Mouse (Mus musculus): ENCODE measurements at regions not wholly inside any gene's neighbourhood (a gene's known extent, or its start where the extent isn't known, plus 50 kb on each side); places are given as distances from the start of the nearest gene placed in this dataset.

GRCm38 (mm10) chr11:6982076-6982475, 81.2 kb upstream of the Adcy1 start:
- Histone ChIP-seq H3K4me3 (replicated peaks) (no peak overlapping the region), H3K9me3 (0 out of 2 replicates have a peak, but pooled peaks cover 11% of the 10 kb centered on the region), H3K27me3 (replicated peaks) (no peaks in the 10 kb centered on the region), H3K36me3 (replicated peaks; ENCODE audit: low read length) (no peaks in the 10 kb centered on the region), H3K4me1 (no peaks in the 10 kb centered on the region)
- TF ChIP-seq GATA1 (IDR thresholded peaks at IDR 0.05; ENCODE audit: borderline replicate concordance, low read length), result no peak
- TF ChIP-seq FLI1 (IDR thresholded peaks at IDR 0.05; ENCODE audit: low read length), result no peak

GRCm38 (mm10) chr11:6979656-6980055, 83.6 kb upstream of the Adcy1 start:
- Histone ChIP-seq H3K9me3 (0 out of 2 replicates have a peak, but pooled peaks cover 11% of the 10 kb centered on the region), H3K36me3 (replicated peaks; ENCODE audit: low read length) (no peaks in the 10 kb centered on the region), H3K27me3 (replicated peaks) (no peaks in the 10 kb centered on the region), H3K4me3 (replicated peaks) (no peak overlapping the region), H3K4me1 (no peaks in the 10 kb centered on the region)
- TF ChIP-seq GATA1 (IDR thresholded peaks at IDR 0.05; ENCODE audit: borderline replicate concordance, low read length), result no peak
- no peak for TF ChIP-seq FLI1 (IDR thresholded peaks at IDR 0.05; ENCODE audit: low read length)

DNA sequence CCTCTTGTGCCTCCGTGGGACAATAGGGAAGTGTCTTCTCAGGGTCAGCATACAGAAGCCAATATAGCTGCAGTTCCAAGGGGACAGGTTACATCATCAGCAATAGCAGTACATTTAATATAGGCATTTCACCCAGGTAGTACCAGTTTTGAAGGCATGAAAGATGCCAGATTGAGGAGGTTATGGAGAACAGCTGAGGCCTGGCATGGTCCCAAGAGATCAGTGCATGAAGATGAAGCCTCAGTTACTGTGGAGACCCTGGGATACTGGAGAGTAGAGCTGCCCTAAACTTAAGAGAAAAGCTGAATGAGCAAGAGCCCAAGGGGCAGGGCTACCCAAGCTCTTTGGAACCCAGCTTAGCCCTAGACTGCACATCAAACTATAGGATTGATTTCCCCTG, 94.1 kb upstream of the Adcy1 start:
- H3K27me3 ChIP-seq (replicated peaks), result no peaks in the 10 kb centered on the region
- no peaks in the 10 kb centered on the region for H3K9me3 ChIP-seq
- H3K36me3 ChIP-seq (replicated peaks; ENCODE audit: low read length), result no peaks in the 10 kb centered on the region
- TF ChIP-seq FLI1 (IDR thresholded peaks at IDR 0.05; ENCODE audit: low read length), result no peak
- TF ChIP-seq GATA1 (IDR thresholded peaks at IDR 0.05; ENCODE audit: borderline replicate concordance, low read length), result no peak
- H3K4me1 ChIP-seq, result no peaks in the 10 kb centered on the region
- H3K4me3 ChIP-seq (replicated peaks), result no peak overlapping the region

GRCm38 (mm10) chr11:6966968-6967367, 96.3 kb upstream of the Adcy1 start:
- Histone ChIP-seq H3K36me3 (replicated peaks; ENCODE audit: low read length) (no peaks in the 10 kb centered on the region), H3K4me3 (replicated peaks) (no peak overlapping the region), H3K4me1 (no peaks in the 10 kb centered on the region), H3K27me3 (replicated peaks) (no peaks in the 10 kb centered on the region), H3K9me3 (peaks cover 4% of the 10 kb centered on the region; the same call in 1 of the 2 replicates)
- TF ChIP-seq FLI1 (IDR thresholded peaks at IDR 0.05; ENCODE audit: low read length), result no peak
- TF ChIP-seq GATA1 (IDR thresholded peaks at IDR 0.05; ENCODE audit: borderline replicate concordance, low read length), result no peak

- Histone ChIP-seq H3K4me3 (replicated peaks) (no peak overlapping the region), H3K4me1 (no peaks in the 10 kb centered on the region), H3K36me3 (replicated peaks; ENCODE audit: low read length) (no peaks in the 10 kb centered on the region), H3K9me3 (peaks cover 11% of the 10 kb centered on the region), H3K27me3 (replicated peaks) (no peaks in the 10 kb centered on the region)
- TF ChIP-seq GATA1 (IDR thresholded peaks at IDR 0.05; ENCODE audit: borderline replicate concordance, low read length), result no peak
- TF ChIP-seq FLI1 (IDR thresholded peaks at IDR 0.05; ENCODE audit: low read length), result no peak
These were observed 98.8 kb upstream of the Adcy1 start for GRCm38 (mm10) chr11:6964524-6964923.

- H3K36me3 ChIP-seq (replicated peaks; ENCODE audit: low read length), result no peaks in the 10 kb centered on the region
- TF ChIP-seq GATA1 (IDR thresholded peaks at IDR 0.05; ENCODE audit: borderline replicate concordance, low read length), result no peak
- TF ChIP-seq FLI1 (IDR thresholded peaks at IDR 0.05; ENCODE audit: low read length), result no peak
- H3K4me1 ChIP-seq, result no peaks in the 10 kb centered on the region
- H3K4me3 ChIP-seq (replicated peaks), result no peak overlapping the region
- no peaks in the 10 kb centered on the region for H3K27me3 ChIP-seq (replicated peaks)
- H3K9me3 ChIP-seq, result peaks cover 11% of the 10 kb centered on the region
These were observed 99.7 kb upstream of the Adcy1 start for GRCm38 (mm10) chr11:6963600-6963999.

GRCm38 (mm10) chr11:6962786-6963575, 100.3 kb upstream of the Adcy1 start:
- no peaks in the 10 kb centered on the region for H3K4me1 ChIP-seq
- no peak for TF ChIP-seq FLI1 (IDR thresholded peaks at IDR 0.05; ENCODE audit: low read length)
- TF ChIP-seq GATA1 (IDR thresholded peaks at IDR 0.05; ENCODE audit: borderline replicate concordance, low read length), result no peak

DNA sequence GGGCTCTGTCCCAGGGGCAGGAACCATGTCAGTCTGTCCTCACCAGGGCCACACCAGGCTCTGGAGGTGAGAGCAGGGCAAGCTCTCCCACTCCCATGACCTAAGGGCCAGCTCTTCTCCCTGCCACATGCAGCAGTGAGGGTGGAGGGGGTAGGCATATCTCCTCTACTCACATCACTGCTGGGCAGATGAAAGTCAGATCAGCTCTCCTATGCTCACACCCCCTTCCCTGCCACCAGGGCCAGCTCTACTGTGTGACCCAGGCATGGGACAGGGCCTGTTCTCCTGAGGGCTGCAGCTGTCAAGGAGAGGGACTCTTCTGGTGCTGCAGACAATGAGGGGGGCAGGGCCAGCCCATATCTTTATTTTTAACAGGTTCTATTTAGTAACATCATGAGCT, 101.0 kb upstream of the Adcy1 start:
- TF ChIP-seq FLI1 (IDR thresholded peaks at IDR 0.05; ENCODE audit: low read length) (no peak), GATA1 (IDR thresholded peaks at IDR 0.05; ENCODE audit: borderline replicate concordance, low read length) (no peak)
- Histone ChIP-seq H3K4me1 (no peaks in the 10 kb centered on the region), H3K9me3 (peaks cover 11% of the 10 kb centered on the region), H3K4me3 (replicated peaks) (peak overlapping the region; percentile 7), H3K27me3 (replicated peaks) (no peaks in the 10 kb centered on the region), H3K36me3 (replicated peaks; ENCODE audit: low read length) (no peaks in the 10 kb centered on the region)

More at GRCm38 (mm10) chr11:6962786-6963575, 100.3 kb upstream of the Adcy1 start:
- Histone ChIP-seq H3K4me3 (replicated peaks) (no peak overlapping the region), H3K36me3 (replicated peaks; ENCODE audit: low read length) (no peaks in the 10 kb centered on the region), H3K27me3 (replicated peaks) (no peaks in the 10 kb centered on the region), H3K9me3 (peaks cover 11% of the 10 kb centered on the region)

GRCm38 (mm10) chr11:6952787-6953186, 110.5 kb upstream of the Adcy1 start:
- Histone ChIP-seq H3K36me3 (replicated peaks; ENCODE audit: low read length) (no peaks in the 10 kb centered on the region), H3K4me3 (replicated peaks) (no peak overlapping the region), H3K27me3 (replicated peaks) (no peaks in the 10 kb centered on the region), H3K9me3 (no peaks in the 10 kb centered on the region; the same call in 1 of the 2 replicates), H3K4me1 (no peaks in the 10 kb centered on the region)
- TF ChIP-seq GATA1 (IDR thresholded peaks at IDR 0.05; ENCODE audit: borderline replicate concordance, low read length) (no peak), FLI1 (IDR thresholded peaks at IDR 0.05; ENCODE audit: low read length) (no peak)

DNA sequence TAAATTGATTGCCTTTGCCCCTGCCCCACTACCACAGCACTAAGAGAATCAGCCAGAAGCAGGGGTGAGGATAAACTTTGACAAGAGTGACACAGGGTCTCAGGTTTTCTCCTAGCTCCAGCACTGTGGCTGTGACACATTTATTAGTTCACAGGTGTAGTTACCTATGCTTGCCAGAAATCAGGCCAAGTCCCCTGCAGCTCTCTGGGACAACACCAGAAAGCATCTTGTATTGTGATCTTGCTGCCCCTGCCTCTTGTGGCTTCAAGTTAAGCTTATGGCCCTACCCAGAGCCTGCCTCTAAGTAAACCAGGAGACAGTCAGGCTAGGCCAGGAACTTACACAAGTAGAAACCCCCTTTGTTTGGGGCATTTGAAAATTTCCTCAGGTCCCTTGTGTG, 111.9 kb upstream of the Adcy1 start:
- Histone ChIP-seq H3K9me3 (no peaks in the 10 kb centered on the region; the same call in 1 of the 2 replicates), H3K27me3 (replicated peaks) (no peaks in the 10 kb centered on the region), H3K36me3 (replicated peaks; ENCODE audit: low read length) (no peaks in the 10 kb centered on the region), H3K4me1 (no peaks in the 10 kb centered on the region), H3K4me3 (replicated peaks) (no peak overlapping the region)
- TF ChIP-seq GATA1 (IDR thresholded peaks at IDR 0.05; ENCODE audit: borderline replicate concordance, low read length), result no peak
- no peak for TF ChIP-seq FLI1 (IDR thresholded peaks at IDR 0.05; ENCODE audit: low read length)

Measured in megakaryocyte, embryonic 14.5 days (primary cell).